ENCODE assay signal across 11 mouse cellular contexts in the genomic region with DNA sequence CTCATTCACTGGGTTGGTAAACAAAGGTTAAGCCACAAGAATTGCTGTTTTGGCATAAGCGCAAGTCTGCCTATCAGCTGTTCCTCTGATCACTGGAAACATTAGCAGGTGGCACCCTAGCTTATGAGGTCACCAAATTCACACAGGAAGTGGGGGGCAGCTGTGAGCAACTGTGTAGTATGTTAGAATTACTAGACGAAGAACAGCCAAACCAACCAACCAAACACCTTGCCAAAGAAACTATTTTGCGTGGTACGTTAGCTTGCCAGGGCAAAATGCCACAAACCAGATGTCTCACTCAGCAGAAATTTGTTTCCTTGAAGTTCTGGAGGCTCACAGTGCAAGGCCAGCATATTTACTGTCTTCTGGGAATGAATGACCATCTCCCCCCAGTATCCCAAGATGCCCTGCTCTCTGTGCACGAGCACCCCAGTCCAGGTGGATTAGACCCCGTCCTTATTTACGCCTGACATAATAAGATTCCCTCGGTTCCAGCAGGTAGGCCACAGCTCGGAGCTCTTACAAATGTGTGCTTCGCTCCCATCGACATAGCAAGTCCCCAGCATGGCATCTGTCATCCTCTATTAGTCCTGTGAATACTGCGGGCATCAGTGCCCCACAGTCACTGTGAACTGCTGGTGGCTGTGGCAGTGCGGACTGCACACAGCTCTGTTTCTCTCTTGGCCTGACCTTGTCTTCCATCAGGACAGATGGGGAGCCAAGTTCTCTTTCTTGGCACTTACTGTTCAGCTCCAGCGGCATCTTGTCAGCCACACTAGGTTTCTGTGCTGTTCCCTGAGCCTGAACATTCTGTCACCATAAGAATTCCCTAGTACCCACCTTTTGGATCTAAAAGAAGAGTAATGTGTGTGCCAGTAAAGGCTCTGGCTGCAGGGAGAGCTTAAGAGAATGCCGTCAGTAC. TPM values are rescaled to one million over a fixed set of nuclear protein-coding genes. Genes with fewer than 3 reads are reported as not detected.
A peak's percentile ranks its signal among the peaks of the same experiment; 100 is the strongest.
DNase-seq lines count a peak whose midpoint lies in the region; ATAC-seq lines count a peak whose summit lies in the region.
"Had no signal": no experiment of that assay in that cellular context is flagged by ENCODE, and none has a peak within 500 bp of the region (broad histone marks: within the 10 kb centered on the region; RNA-seq: fewer than 3 reads in every experiment).

No protein-coding gene starts in this region.

- ATAC-seq in kidney, embryonic 14.5 days (ENCODE audit: low FRiP score, low TSS enrichment): no peak
- peak; percentile 63 for ATAC-seq in megakaryocyte, adult 5-6 weeks (ENCODE audit: poor library complexity, severe bottlenecking)
- ATAC-seq: midbrain, embryonic 15.5 days had no signal

- no peaks in the 10 kb centered on the region for H3K36me3 ChIP-seq in kidney, embryonic 14.5 days (ENCODE audit: control insufficient read depth, insufficient read depth, low read length)
- H3K36me3 ChIP-seq: midbrain, embryonic 15.5 days had no signal

- DNase-seq in kidney, adult 18-20 months: peak; percentile 37
- peak; percentile 34 for DNase-seq in 3134 (ENCODE audit: extremely low read depth, insufficient read length, low spot score)
- peak; percentile 65 for DNase-seq in CD4-positive helper T cell, adult 2 months (ENCODE audit: low read depth, low spot score)
- DNase-seq in left cerebral cortex, adult 8-10 months (ENCODE audit: low spot score in 2 of 2): no peak
- DNase-seq in ovary, postnatal 36 days (ENCODE audit: low spot score): no peak
- DNase-seq: gastrocnemius, adult 2 months had no signal

- no peak overlapping the region for H3K9ac ChIP-seq in kidney, embryonic 14.5 days (ENCODE audit: low read depth, low read length)
- H3K9ac ChIP-seq: midbrain, embryonic 15.5 days had no signal

- H3K4me1 ChIP-seq in kidney, embryonic 14.5 days (ENCODE audit: control insufficient read depth, insufficient read depth, low read length): no peaks in the 10 kb centered on the region
- H3K4me1 ChIP-seq: midbrain, embryonic 15.5 days had no signal

- no peak overlapping the region for H3K4me2 ChIP-seq in kidney, embryonic 14.5 days (replicated peaks; ENCODE audit: low read depth, low read length)
- H3K4me2 ChIP-seq: midbrain, embryonic 15.5 days had no signal

- H3K27ac ChIP-seq in kidney, embryonic 14.5 days (ENCODE audit: low read depth, low read length): no peak overlapping the region
- H3K27ac ChIP-seq: gastrocnemius, adult 2 months; kidney, postnatal 0 days; midbrain, embryonic 15.5 days had no signal

- no peaks in the 10 kb centered on the region for H3K27me3 ChIP-seq in kidney, embryonic 14.5 days (ENCODE audit: control insufficient read depth, insufficient read depth, low read length)
- H3K27me3 ChIP-seq: midbrain, embryonic 15.5 days had no signal

- no peak overlapping the region for H3K4me3 ChIP-seq in kidney, embryonic 14.5 days (ENCODE audit: low read length)
- H3K4me3 ChIP-seq: erythroblast, embryonic 14.5 days; gastrocnemius, adult 2 months; midbrain, embryonic 15.5 days had no signal

- H3K9me3 ChIP-seq in kidney, embryonic 14.5 days (ENCODE audit: control insufficient read depth, low read length): no peaks in the 10 kb centered on the region
- H3K9me3 ChIP-seq: midbrain, embryonic 15.5 days had no signal

- WGBS in kidney, embryonic 14.5 days: 95% methylated on average over 15 of the region's 15 CpGs

RNA-seq across cellular contexts. Expression of a gene that starts 28.5 kb away (rescaled TPM):
- 12.6 and 19.6 TPM in 2 replicates for polyA plus RNA-seq in kidney, embryonic 14.5 days (2014; fragmentation: Nextera tagmentation; extraction: Ambion mirVana)
- 2.3 and 2.7 TPM in 2 replicates for total RNA-seq in megakaryocyte, adult 5-6 weeks (2015)
- 3.1 and 3.8 TPM in 2 replicates for total RNA-seq in megakaryocyte, adult 5-6 weeks (2017)
- 100 to 1,000 TPM; 124 to 135 (median 130) TPM for total RNA-seq in left cerebral cortex, adult 8-10 months (2022)

Comparison
In these comparisons a context has a peak if more than half of its experiments do, and no peak if none do; other contexts are left out.
1. DNase-seq: peak in kidney, adult 18-20 months (single experiment), 3134 (single experiment) and CD4-positive helper T cell, adult 2 months (single experiment); none in left cerebral cortex, adult 8-10 months (0 of 2) and ovary, postnatal 36 days (single experiment).
2. RNA of a gene that starts 28.5 kb away (total RNA-seq): 124 to 135 TPM in left cerebral cortex, adult 8-10 months; 2.3 to 3.8 TPM in megakaryocyte, adult 5-6 weeks; every median in the first group is over 10 times any median in the second.